Mouse (Mus musculus): ENCODE data around the gene Pkd1. TPM values are rescaled to one million over a fixed set of nuclear protein-coding genes. Genes with fewer than 3 reads are reported as not detected.

The Pkd1 gene
- total RNA-seq, 1 experiment from 2014 or later, result 13.3 TPM

Other genes with a start within 250 kb of the Pkd1 start
- 0.25 TPM in 1 of 2 replicates, not detected in the other for gene Abca17, start 198.8 kb upstream of the Pkd1 start, total RNA-seq (2017)
- 12.8 and 14.2 TPM in 2 replicates for gene Abca3, start 197.9 kb upstream of the Pkd1 start, total RNA-seq (2017)
- gene Rnps1, start 135.3 kb upstream of the Pkd1 start, total RNA-seq (2017), result 160 and 256 TPM in 2 replicates
- gene Eci1, start 123.2 kb upstream of the Pkd1 start, total RNA-seq (2017), result 21.2 and 30.8 TPM in 2 replicates
- 2.7 TPM in 1 of 2 replicates, not detected in the other for gene Dnase1l2, start 106.7 kb upstream of the Pkd1 start, total RNA-seq (2017)
- 12.1 and 22.6 TPM in 2 replicates for gene E4f1, start 79.5 kb upstream of the Pkd1 start, total RNA-seq (2017)
- 12.9 and 13.3 TPM in 2 replicates for gene Pgp, start 79.4 kb upstream of the Pkd1 start, total RNA-seq (2017)
- gene Bricd5, start 76.0 kb upstream of the Pkd1 start, total RNA-seq (2017), result 1.2 TPM in 1 of 2 replicates, not detected in the other
- 9.2 and 31.8 TPM in 2 replicates for gene Mlst8, start 70.8 kb upstream of the Pkd1 start, total RNA-seq (2017)
- not detected in 2 replicates for gene Caskin1, start 61.2 kb upstream of the Pkd1 start, total RNA-seq (2017)
- gene Traf7, start 21.9 kb upstream of the Pkd1 start, total RNA-seq (2017), result 72.9 and 85.6 TPM in 2 replicates
- gene Rab26, start 15.6 kb upstream of the Pkd1 start, total RNA-seq (2017), result 1.4 TPM in 1 of 2 replicates, not detected in the other
- gene Tsc2, start 82.8 kb downstream of the Pkd1 start, total RNA-seq (2017), result 25.1 and 59.3 TPM in 2 replicates
- 11.1 and 14.5 TPM in 2 replicates for gene Nthl1, start 82.8 kb downstream of the Pkd1 start, total RNA-seq (2017)
- 2.2 and 4.7 TPM in 2 replicates for gene Slc9a3r2, start 100.5 kb downstream of the Pkd1 start, total RNA-seq (2017)
- gene Npw, start 108.6 kb downstream of the Pkd1 start, total RNA-seq (2017), result not detected in 2 replicates
- 19.7 and 22.8 TPM in 2 replicates for gene Zfp598, start 119.9 kb downstream of the Pkd1 start, total RNA-seq (2017)
- 0.25 TPM in 1 of 2 replicates, not detected in the other for gene Syngr3, start 140.1 kb downstream of the Pkd1 start, total RNA-seq (2017)
- 29.3 and 45.5 TPM in 2 replicates for gene Gfer, start 146.3 kb downstream of the Pkd1 start, total RNA-seq (2017)
- gene Noxo1, start 146.4 kb downstream of the Pkd1 start, total RNA-seq (2017), result 1.2 and 2.8 TPM in 2 replicates
- 24.0 and 29.7 TPM in 2 replicates for gene Tbl3, start 157.8 kb downstream of the Pkd1 start, total RNA-seq (2017)
- not detected in 2 replicates for gene Rnf151, start 168.2 kb downstream of the Pkd1 start, total RNA-seq (2017)
- gene Rps2, start 168.3 kb downstream of the Pkd1 start, total RNA-seq (2017), result 1,140 and 1,689 TPM in 2 replicates
- 164 and 207 TPM in 2 replicates for gene Ndufb10, start 174.6 kb downstream of the Pkd1 start, total RNA-seq (2017)
- gene Rpl3l, start 178.0 kb downstream of the Pkd1 start, total RNA-seq (2017), result not detected in 2 replicates
- gene Msrb1, start 186.8 kb downstream of the Pkd1 start, total RNA-seq (2017), result 33.6 and 69.4 TPM in 2 replicates
- gene Hs3st6, start 203.2 kb downstream of the Pkd1 start, total RNA-seq (2017), result not detected in 2 replicates

All from hematopoietic stem cell, adult 5-6 weeks (primary cell).